Mouse (Mus musculus) layer of hippocampus, postnatal 25 days (tissue): ENCODE measurements around the gene Tlr3. TPM values are rescaled to one million over a fixed set of nuclear protein-coding genes. Genes with fewer than 3 reads are reported as not detected.

Source experiments
- DNase-seq, 2 experiments: peaks; one replicate each; pipeline ENCODE4 v3.0.0; 2022; ENCODE audit warnings: mixed read lengths in 2 of 2, low spot score in 1 of 2; ENCODE audit errors: extremely low spot score in 1 of 2
- total RNA-seq, 2 experiments: library from RNA; stranded (reverse); gene quantifications; 2 replicates each; pipeline ENCODE4 v1.2.3; 2021

Gene Tlr3
- total RNA-seq, 2 experiments from 2014 or later = 9.8 to 12.5 TPM

DNA sequence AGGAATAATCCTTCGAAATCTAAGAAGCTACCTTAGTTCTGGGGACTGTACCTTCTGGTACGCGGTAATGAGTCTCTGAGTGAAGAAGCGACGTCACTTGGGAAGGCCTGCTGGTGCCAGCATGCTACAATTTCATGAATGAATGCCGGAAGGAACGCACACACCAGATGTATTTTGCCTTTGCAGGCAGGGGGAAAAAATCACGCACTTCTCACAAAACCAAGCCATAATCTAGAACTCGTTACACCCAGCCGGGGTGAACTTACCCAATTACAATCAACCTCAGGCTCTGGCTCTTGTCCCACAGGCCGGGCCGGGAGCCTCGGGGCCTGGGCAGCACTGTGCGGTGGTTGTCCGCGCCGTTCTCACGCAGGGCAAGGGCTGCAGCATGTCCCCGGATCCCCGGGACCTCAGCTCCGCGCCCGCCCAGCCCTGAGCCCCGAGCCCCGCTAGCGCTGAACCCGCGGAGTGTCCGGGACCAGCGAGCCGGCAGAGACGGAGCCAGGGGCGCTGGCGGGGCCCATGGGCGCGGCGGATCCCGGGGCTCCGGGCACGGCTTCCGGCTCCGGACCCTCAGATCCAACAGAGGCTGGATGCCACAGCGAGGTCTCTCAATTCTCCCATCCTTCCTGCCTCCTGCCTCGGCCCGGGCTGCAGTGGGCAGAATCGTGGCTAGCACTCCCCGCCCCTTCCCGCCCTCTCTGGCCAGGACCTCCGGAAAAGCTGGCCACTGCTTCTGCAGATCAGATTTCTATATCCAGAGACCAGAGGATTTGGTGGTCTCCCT is 52.6 kb downstream of the Tlr3 start:
- peak; percentile 23 to 39 for DNase-seq

GRCm38 (mm10) chr8:45355809-45356208 is 55.1 kb downstream of the Tlr3 start:
- DNase-seq = no peak

Other genes starting within 250 kb of the Tlr3 start
- gene F11, start 149.0 kb downstream of the Tlr3 start, total RNA-seq = not detected
- under 1 TPM in 1 of 2 experiments, not detected in 1; 0.05 TPM for gene Klkb1, start 116.2 kb downstream of the Tlr3 start, total RNA-seq
- not detected for gene Gm45753, start 102.6 kb downstream of the Tlr3 start, total RNA-seq
- 1 to 10 TPM; 7.7 TPM for gene Cyp4v3, start 77.9 kb downstream of the Tlr3 start, total RNA-seq
- 10 to 100 TPM; 12.8 to 13.6 TPM for gene Fam149a, start 28.8 kb downstream of the Tlr3 start, total RNA-seq
- gene Sorbs2, start 96.7 kb upstream of the Tlr3 start, total RNA-seq = 100 to 1,000 TPM; 150 to 200 TPM